Mouse (Mus musculus) liver, embryonic 14.5 days (tissue): ENCODE data around the gene H2al1e.

Experiments
- CTCF ChIP-seq: IDR thresholded peaks from 2 replicates; pipeline ENCODE4 v1.5.1; 2016; ENCODE audit warnings: antibody characterized with exemption, low read depth, control low read depth
- EP300 ChIP-seq: IDR thresholded peaks from 2 replicates; pipeline ENCODE4 v1.6.1; 2016; ENCODE audit warnings: antibody characterized with exemption, low read depth

GRCm38 (mm10) chrX:11280741-11281140 is 31.0 kb upstream of the H2al1e start:
- TF ChIP-seq CTCF (no peak), EP300 (no peak)
